Mouse (Mus musculus) CH12.LX (cell line): ENCODE results near the gene Adgrl3. TPM values are rescaled to one million over a fixed set of nuclear protein-coding genes. Genes with fewer than 3 reads are reported as not detected.

ENCODE experiments used
- DNase-seq: peaks from one replicate; pipeline ENCODE4 v3.0.0-alpha.2; 2013; ENCODE audit errors: extremely low read depth
- H3K27ac ChIP-seq: 2 replicates; pipeline ENCODE4 v1.5.1; 2012; ENCODE audit warnings: low read depth, mild to moderate bottlenecking, control low read depth, moderate library complexity; ENCODE audit not compliant: insufficient read depth
- H3K27me3 ChIP-seq: replicated peaks from 2 replicates; pipeline ENCODE3; 2012; ENCODE audit warnings: inconsistent platforms
- H3K36me3 ChIP-seq, 2 experiments: replicated peaks in 1 of 2; 2 replicates each; pipeline versions ENCODE3 to v1.6.1; 2012; ENCODE audit warnings: inconsistent platforms in 1 of 2, low read length in 1 of 2, mild to moderate bottlenecking in 1 of 2, mixed read lengths in 1 of 2, moderate library complexity in 1 of 2; ENCODE audit not compliant: control insufficient read depth in 1 of 2, insufficient read depth in 1 of 2
- H3K4me1 ChIP-seq, 2 experiments: 2 replicates each; pipeline ENCODE4 v1.6.1; 2012; ENCODE audit warnings: inconsistent platforms in 1 of 2, moderate library complexity in 1 of 2; ENCODE audit not compliant: insufficient read depth in 2 of 2, control insufficient read depth in 1 of 2
- H3K4me2 ChIP-seq: 2 replicates; pipeline ENCODE4 v1.6.1; 2012; ENCODE audit warnings: low read depth, mild to moderate bottlenecking, control low read depth; ENCODE audit not compliant: poor library complexity, insufficient read depth, severe bottlenecking
- H3K4me3 ChIP-seq, 3 experiments: fragments of 150-350 bp in 1 of 3; sonication (generic) in 1 of 3; replicated peaks in 1 of 3; 2 replicates each; pipeline versions ENCODE3 to v1.5.1; 2011 to 2012; ENCODE audit warnings: low read depth in 2 of 3, low read length in 2 of 3, mild to moderate bottlenecking in 2 of 3, moderate library complexity in 2 of 3, control low read depth in 1 of 3, improper control_type of control experiment in 1 of 3, inconsistent platforms in 1 of 3, mixed read lengths in 1 of 3; ENCODE audit not compliant: poor library complexity in 1 of 3
- H3K79me2 ChIP-seq: replicated peaks from 2 replicates; pipeline ENCODE4 v1.6.1; 2012; ENCODE audit warnings: mild to moderate bottlenecking, moderate library complexity; ENCODE audit not compliant: control insufficient read depth, poor library complexity, insufficient read depth, severe bottlenecking; ENCODE audit errors: extremely low read depth
- H3K9ac ChIP-seq: 2 replicates; pipeline ENCODE4 v1.6.1; 2012; ENCODE audit warnings: low read depth, mild to moderate bottlenecking, control low read depth, moderate library complexity; ENCODE audit not compliant: insufficient read depth
- H3K9me3 ChIP-seq: replicated peaks from 2 replicates; pipeline ENCODE3; 2012; ENCODE audit warnings: low read length, inconsistent platforms, mixed read lengths
- BHLHE40 ChIP-seq: IDR thresholded peaks from 2 replicates; pipeline ENCODE4 v1.6.1; 2011; ENCODE audit warnings: mild to moderate bottlenecking, low read depth, low read length, improper control_type of control experiment
- CHD1 ChIP-seq: IDR thresholded peaks from 2 replicates; pipeline ENCODE4 v1.6.1; 2012; ENCODE audit warnings: low read depth, low read length, improper control_type of control experiment, inconsistent platforms
- CHD2 ChIP-seq: IDR thresholded peaks from 2 replicates; pipeline ENCODE4 v1.6.1; 2011; ENCODE audit warnings: low read length, improper control_type of control experiment
- HCFC1 ChIP-seq: IDR thresholded peaks from 2 replicates; pipeline ENCODE4 v1.6.1; 2012; ENCODE audit warnings: low read depth, mild to moderate bottlenecking, inconsistent platforms, low read length, improper control_type of control experiment
- IRF4 ChIP-seq: IDR thresholded peaks from 2 replicates; pipeline ENCODE4 v1.6.1; 2014; ENCODE audit warnings: low read depth, mild to moderate bottlenecking, inconsistent platforms, low read length, improper control_type of control experiment
- JUN ChIP-seq: IDR thresholded peaks from 2 replicates; pipeline ENCODE4 v1.6.1; 2011; ENCODE audit warnings: low read depth, mild to moderate bottlenecking, low read length, improper control_type of control experiment, moderate library complexity; ENCODE audit not compliant: insufficient read depth
- JUND ChIP-seq: conservative IDR thresholded peaks from 2 replicates; pipeline ENCODE4 v1.6.1; 2011; ENCODE audit warnings: low read depth, low read length, improper control_type of control experiment
- MAX ChIP-seq: IDR thresholded peaks from 2 replicates; pipeline ENCODE4 v1.6.1; 2011; ENCODE audit warnings: low read length, improper control_type of control experiment
- MAZ ChIP-seq: IDR thresholded peaks from 2 replicates; pipeline ENCODE4 v1.6.1; 2012; ENCODE audit warnings: low read depth, mild to moderate bottlenecking, inconsistent platforms, low read length, improper control_type of control experiment, moderate library complexity
- MXI1 ChIP-seq: IDR thresholded peaks from 2 replicates; pipeline ENCODE4 v1.6.1; 2011; ENCODE audit warnings: mild to moderate bottlenecking, low read depth, low read length, improper control_type of control experiment
- MYC ChIP-seq: IDR thresholded peaks from 2 replicates; pipeline ENCODE4 v1.6.1; 2011; ENCODE audit warnings: low read depth, mild to moderate bottlenecking, improper control_type of control experiment, low read length
- NELFE ChIP-seq: IDR thresholded peaks from 2 replicates; pipeline ENCODE4 v1.6.1; 2011; ENCODE audit warnings: low read depth, low read length, improper control_type of control experiment
- PAX5 ChIP-seq: IDR thresholded peaks from 2 replicates; pipeline ENCODE4 v1.6.1; 2012; ENCODE audit warnings: low read length, inconsistent platforms, mixed read lengths
- RAD21 ChIP-seq: IDR thresholded peaks from 2 replicates; pipeline ENCODE4 v1.6.1; 2011; ENCODE audit warnings: low read depth, mild to moderate bottlenecking, low read length, improper control_type of control experiment, moderate library complexity
- RCOR1 ChIP-seq: conservative IDR thresholded peaks from 2 replicates; pipeline ENCODE4 v1.6.1; 2012; ENCODE audit warnings: low read depth, mild to moderate bottlenecking, inconsistent platforms, low read length, improper control_type of control experiment
- TBP ChIP-seq: conservative IDR thresholded peaks from 2 replicates; pipeline ENCODE4 v1.6.1; 2011; ENCODE audit warnings: low read depth, low read length, improper control_type of control experiment
- UBTF ChIP-seq: IDR thresholded peaks from 2 replicates; pipeline ENCODE4 v1.6.1; 2012; ENCODE audit warnings: low read depth, mild to moderate bottlenecking, inconsistent platforms, low read length, improper control_type of control experiment, moderate library complexity
- USF1 ChIP-seq: IDR thresholded peaks from 2 replicates; pipeline ENCODE4 v1.6.1; 2014; ENCODE audit warnings: low read depth, mild to moderate bottlenecking, inconsistent platforms, low read length, improper control_type of control experiment
- ZC3H11A ChIP-seq: IDR thresholded peaks from 2 replicates; pipeline ENCODE4 v1.6.1; 2012; ENCODE audit warnings: low read depth, mild to moderate bottlenecking, inconsistent platforms, low read length, improper control_type of control experiment
- ZKSCAN1 ChIP-seq: IDR thresholded peaks from 2 replicates; pipeline ENCODE4 v1.6.1; 2012; ENCODE audit warnings: low read depth, inconsistent platforms, low read length, improper control_type of control experiment, borderline replicate concordance
- dilution Hi-C: fragments of 300-500 bp; cut with MboI; formaldehyde crosslinking; loops from 2 replicates; pipeline ENCODE4 v1.14.3; 2020; ENCODE audit warnings: low sequenced_read_pairs; ENCODE audit not compliant: extremely low pct_unique_long_range_greater_than_20kb, extremely low pct_ligation_motif_present
- in situ Hi-C: fragments of 300-500 bp; cut with MboI; formaldehyde crosslinking; loops from 3 replicates; pipeline ENCODE4 v1.14.3; 2019; ENCODE audit warnings: low sequenced_read_pairs, low pct_ligation_motif_present, low pct_unique_long_range_greater_than_20kb, mixed read lengths
- polyA plus RNA-seq: library from polyadenylated mRNA; unstranded; fragments of >175 nt; gene quantifications from 2 replicates; pipeline ENCODE4 v1.2.1, GENCODE M21; 2012; ENCODE audit warnings: low read depth; ENCODE audit not compliant: insufficient read length
- total RNA-seq, 2 experiments: library from RNA; depleted of rRNA; stranded (reverse); fragments of 300-350 nt in 1 of 2; fragments of >200 nt in 1 of 2; gene quantifications; 2 replicates each; pipeline ENCODE4 v1.2.3; 2012 to 2014

Adgrl3 gene
- total and polyA plus RNA-seq, 3 experiments: 0.13 TPM; not detected in 2

GRCm38 (mm10) chr5:81345436-81346131, 325.6 kb downstream of the Adgrl3 start:
- Histone ChIP-seq H3K9me3 (no peaks in the 10 kb centered on the region), H3K27ac (no peak overlapping the region), H3K79me2 (no peaks in the 10 kb centered on the region), H3K4me2 (no peak overlapping the region), H3K4me1 (no peaks in the 10 kb centered on the region), H3K9ac (no peak overlapping the region), H3K27me3 (no peaks in the 10 kb centered on the region), H3K4me3 (no peak overlapping the region), H3K36me3 (no peaks in the 10 kb centered on the region)
- no peak for TF ChIP-seq CHD1
- no peak for TF ChIP-seq ZC3H11A
- TF ChIP-seq MXI1: no peak
- no peak for TF ChIP-seq HCFC1
- TF ChIP-seq IRF4: no peak
- no peak for TF ChIP-seq JUN
- no peak for TF ChIP-seq JUND
- TF ChIP-seq USF1: no peak
- no peak for DNase-seq
- in situ Hi-C loops: no loop called here
- dilution Hi-C loops: no loop called here

DNA sequence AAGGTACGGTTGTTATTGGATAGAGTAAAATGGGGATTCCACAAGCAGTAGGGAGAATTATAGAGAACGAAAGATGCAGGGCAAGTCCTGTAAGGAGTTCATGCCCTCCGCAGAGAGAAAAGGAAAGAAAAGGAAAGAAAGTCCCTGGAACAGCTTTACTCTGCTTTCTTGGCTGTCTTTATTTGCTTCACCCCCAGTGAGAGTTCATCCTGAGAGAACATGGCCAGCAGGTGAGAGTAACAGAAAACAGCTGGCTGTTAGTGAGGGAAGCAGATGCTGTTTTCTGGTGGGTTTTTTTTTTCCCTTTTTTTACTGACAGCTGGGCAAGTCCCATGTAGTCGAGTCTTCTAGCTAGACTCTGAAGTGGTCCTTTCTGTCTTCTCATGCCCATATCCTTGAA, 327.6 kb downstream of the Adgrl3 start:
- DNase-seq: no peak
- no peak overlapping the region for H3K9ac ChIP-seq
- no peaks in the 10 kb centered on the region for H3K79me2 ChIP-seq
- TF ChIP-seq CHD2: no peak
- TF ChIP-seq UBTF: no peak
- TF ChIP-seq NELFE: no peak
- TF ChIP-seq PAX5: no peak
- TF ChIP-seq RCOR1: no peak
- TF ChIP-seq MAZ: no peak
- no peak for TF ChIP-seq MAX
- no peak for TF ChIP-seq BHLHE40
- no peak for TF ChIP-seq ZKSCAN1
- no peak for TF ChIP-seq JUND
- no peak for TF ChIP-seq TBP
- TF ChIP-seq RAD21: no peak
- TF ChIP-seq MYC: no peak
- no peak overlapping the region for H3K27ac ChIP-seq
- no peaks in the 10 kb centered on the region for H3K36me3 ChIP-seq
- no peak overlapping the region for H3K4me2 ChIP-seq
- H3K27me3 ChIP-seq: no peaks in the 10 kb centered on the region
- in situ Hi-C loops (no loop called here), dilution Hi-C loops (no loop called here)
- no peaks in the 10 kb centered on the region for H3K4me1 ChIP-seq
- no peaks in the 10 kb centered on the region for H3K9me3 ChIP-seq
- H3K4me3 ChIP-seq: no peak overlapping the region
